Mouse (Mus musculus) mammary gland, adult 2 months (tissue): ENCODE results near the gene Upf2. TPM values are rescaled to one million over a fixed set of nuclear protein-coding genes. Genes with fewer than 3 reads are reported as not detected.

Source experiments
- polyA plus RNA-seq: library from polyadenylated mRNA; depleted of rRNA; stranded (reverse); fragments of >200 nt; gene quantifications from 2 replicates; pipeline ENCODE4 v1.2.3, GENCODE M21; 2012; ENCODE audit warnings: low replicate concordance; rRNA removed

The Upf2 gene
- polyA plus RNA-seq, result 1.6 and 3.1 TPM in 2 replicates

GRCm38 (mm10) chr2:5950766-5951595, at the start of gene Upf2:
Gene Upf2 (plus strand): TSS chr2:5951469.

GRCm38 (mm10) chr2:5942416-5943032, 8.7 kb upstream of the Upf2 start, which contains the start of gene Dhtkd1:
Gene Dhtkd1 (minus strand): TSS chr2:5942792.

Other genes starting within 250 kb of the Upf2 start
- 4.6 and 9.3 TPM in 2 replicates for gene Camk1d, start 237.0 kb upstream of the Upf2 start, polyA plus RNA-seq
- gene Nudt5, start 106.5 kb upstream of the Upf2 start, polyA plus RNA-seq, result 5.9 and 11.1 TPM in 2 replicates
- 34.0 and 87.3 TPM in 2 replicates for gene Cdc123, start 106.3 kb upstream of the Upf2 start, polyA plus RNA-seq
- 1.5 and 2.4 TPM in 2 replicates for gene Gm13199, start 88.5 kb upstream of the Upf2 start, polyA plus RNA-seq
- 25.2 and 68.4 TPM in 2 replicates for gene Sec61a2, start 56.0 kb upstream of the Upf2 start, polyA plus RNA-seq
- 2.7 and 5.3 TPM in 2 replicates for gene Dhtkd1, start 8.7 kb upstream of the Upf2 start, polyA plus RNA-seq
- gene Proser2, start 178.7 kb downstream of the Upf2 start, polyA plus RNA-seq, result 3.4 and 7.1 TPM in 2 replicates